Mouse (Mus musculus): Measurements from ENCODE around the gene Kifc3.

Gene Kifc3

DNA sequence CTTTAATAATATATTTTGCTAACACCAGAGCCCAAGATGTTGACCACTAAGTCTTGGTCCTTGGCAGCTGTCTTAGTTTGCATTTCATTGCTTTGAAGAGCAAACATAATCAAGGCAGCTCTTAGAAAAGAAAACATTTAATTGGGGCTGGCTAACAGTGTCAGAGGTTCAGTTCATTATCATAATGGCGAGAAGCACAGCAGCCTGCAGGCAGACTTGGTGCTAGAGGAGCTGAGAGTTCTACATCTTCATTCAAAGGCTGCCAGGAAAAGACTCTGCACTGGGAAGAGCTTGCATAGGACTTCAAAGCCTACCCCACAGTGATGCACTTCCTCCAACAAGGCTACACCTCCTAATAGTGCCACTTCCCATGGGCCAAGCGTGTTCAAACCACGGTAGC, 45.5 kb downstream of the Kifc3 start:
- 77% methylated on average over 3 of the region's 3 CpGs for WGBS

DNA sequence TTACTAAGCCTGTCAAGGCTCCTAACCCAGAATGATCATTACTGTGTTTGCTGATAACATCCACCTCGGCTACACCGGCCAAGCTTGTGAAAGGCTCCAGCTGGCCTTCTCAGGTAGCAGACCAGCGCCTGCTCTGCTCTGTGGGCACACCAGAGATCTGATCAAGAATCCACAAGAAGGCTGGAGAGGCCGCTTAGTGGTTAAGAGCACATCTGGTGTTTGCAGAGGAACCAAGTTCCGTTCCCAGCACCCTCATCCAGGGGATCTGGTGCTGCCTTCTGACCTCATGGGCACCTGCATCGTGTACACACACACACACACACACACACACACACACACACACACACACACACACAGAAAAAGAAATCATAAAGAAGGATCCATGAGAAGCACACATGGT, 46.5 kb downstream of the Kifc3 start:
- WGBS, result 94% methylated on average over 6 of the region's 6 CpGs

DNA sequence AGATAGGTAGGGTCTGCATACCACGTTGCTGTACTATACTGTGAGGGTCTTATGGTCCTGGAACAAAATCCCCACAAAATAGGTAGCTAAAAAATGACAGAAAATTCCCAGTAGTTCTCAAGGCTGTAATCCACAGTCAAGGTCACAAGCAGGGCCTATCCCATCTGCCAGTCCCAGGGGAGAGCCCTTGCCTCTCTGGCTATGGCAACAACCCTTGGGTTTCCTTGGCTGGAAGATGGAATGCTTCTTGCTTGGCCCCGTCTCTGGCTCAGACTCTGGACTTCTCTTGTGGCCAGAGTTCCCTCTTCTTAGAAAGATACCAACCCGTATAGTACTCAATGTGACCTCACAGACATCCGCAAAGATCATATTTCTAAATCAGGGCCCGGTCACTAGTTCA, 47.3 kb downstream of the Kifc3 start:
- 95% methylated on average over 5 of the region's 5 CpGs for WGBS

DNA sequence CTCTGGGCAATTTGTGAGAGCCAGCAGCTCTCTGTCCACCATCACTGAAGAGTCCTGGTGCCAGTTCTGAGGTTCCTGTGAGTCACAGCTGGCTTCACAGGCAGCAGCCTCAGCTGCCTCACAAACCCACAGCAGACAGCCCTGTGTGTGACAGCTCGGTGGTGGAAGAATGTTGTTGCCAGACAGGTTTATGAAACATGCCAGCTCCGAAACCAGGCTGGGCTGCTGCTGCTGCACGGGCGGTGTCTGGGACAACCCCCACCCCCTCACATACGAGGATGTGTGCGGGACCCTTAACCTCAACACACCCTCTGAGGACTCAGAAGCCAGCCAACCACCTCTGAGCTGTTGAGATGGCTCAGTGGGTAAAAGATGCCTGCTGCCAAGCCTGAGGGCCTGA, 48.0 kb downstream of the Kifc3 start:
- 75% methylated on average over 6 of the region's 6 CpGs for WGBS

DNA sequence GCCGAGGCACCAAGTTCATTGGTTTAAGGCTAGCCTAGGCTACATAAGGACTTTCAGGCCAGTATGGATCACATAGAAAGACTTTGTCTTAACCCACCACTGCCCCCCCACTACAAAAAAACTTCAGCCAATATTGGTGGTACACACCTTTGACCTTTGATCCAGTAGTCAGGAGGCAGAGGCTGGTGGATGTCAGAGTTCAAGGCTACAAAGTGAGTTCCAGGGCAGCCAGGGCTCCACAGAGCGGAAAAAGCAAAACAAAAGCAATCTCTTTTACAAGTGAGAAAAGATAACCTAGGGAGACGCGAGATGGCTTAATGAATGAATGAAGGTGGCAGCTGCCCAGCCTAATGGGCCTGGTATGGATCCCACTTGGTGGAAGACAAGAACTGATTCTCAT, 48.6 kb downstream of the Kifc3 start:
- WGBS, result 95% methylated on average over 4 of the region's 4 CpGs

DNA sequence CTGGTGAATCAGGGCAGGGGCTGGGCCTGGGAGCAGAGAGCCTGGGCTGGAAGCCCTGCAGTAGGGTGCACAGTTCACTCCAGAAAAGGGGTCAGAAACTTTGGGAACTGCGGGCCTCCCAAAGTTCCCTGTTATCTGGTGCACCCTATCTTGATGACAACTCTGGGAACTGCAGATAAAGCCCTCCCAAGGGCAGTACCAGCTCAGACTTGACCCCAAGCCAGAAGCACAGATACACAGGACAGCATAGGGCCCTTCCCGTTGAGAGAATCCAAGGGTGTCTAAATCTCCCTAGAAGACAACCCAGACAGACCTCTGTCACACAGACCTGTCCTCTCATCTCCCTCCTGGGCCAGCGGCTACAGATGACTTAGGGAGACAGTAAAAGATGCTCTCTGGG, 52.0 kb downstream of the Kifc3 start:
- WGBS, result 90% methylated on average over 3 of the region's 3 CpGs

DNA sequence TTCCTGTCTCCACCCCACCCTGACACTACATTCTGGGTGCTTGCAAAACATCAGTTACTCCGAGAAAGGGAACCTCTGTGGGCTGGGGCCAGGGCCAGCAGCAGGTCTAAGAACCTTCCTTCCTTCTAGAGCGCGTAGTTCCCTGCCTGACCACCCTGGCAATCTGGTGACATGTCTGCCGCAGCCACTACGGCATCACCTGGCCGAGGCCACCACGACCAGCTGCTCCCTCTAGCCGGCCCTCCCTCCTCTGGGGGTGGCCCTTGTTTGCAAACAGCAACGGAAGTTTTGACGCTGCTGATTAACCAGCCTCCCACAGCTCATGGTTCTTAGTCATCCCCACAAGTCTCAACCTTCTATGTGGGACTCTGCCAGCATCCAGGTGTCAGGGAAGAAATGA, 53.2 kb downstream of the Kifc3 start:
- 66% methylated on average over 10 of the region's 10 CpGs for WGBS

DNA sequence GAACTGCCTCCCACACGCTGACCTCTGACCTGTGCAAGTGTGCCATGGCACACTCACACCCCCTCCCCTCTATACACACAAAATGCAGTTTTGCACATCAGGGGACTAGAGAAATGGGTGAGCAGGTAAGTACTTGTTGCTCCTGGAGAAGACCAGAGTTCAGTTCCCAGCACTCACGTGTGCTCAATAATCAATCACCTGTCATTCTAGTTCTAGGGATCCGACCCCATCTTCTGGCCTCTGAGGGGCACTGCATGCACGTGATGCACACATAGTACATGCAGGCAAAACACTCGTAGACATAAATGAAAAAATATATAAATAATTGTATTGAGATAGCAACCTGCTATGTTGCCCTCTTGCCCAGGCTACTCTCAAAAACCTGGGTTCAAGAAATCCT, 55.8 kb downstream of the Kifc3 start:
- 96% methylated on average over 5 of the region's 5 CpGs for WGBS

DNA sequence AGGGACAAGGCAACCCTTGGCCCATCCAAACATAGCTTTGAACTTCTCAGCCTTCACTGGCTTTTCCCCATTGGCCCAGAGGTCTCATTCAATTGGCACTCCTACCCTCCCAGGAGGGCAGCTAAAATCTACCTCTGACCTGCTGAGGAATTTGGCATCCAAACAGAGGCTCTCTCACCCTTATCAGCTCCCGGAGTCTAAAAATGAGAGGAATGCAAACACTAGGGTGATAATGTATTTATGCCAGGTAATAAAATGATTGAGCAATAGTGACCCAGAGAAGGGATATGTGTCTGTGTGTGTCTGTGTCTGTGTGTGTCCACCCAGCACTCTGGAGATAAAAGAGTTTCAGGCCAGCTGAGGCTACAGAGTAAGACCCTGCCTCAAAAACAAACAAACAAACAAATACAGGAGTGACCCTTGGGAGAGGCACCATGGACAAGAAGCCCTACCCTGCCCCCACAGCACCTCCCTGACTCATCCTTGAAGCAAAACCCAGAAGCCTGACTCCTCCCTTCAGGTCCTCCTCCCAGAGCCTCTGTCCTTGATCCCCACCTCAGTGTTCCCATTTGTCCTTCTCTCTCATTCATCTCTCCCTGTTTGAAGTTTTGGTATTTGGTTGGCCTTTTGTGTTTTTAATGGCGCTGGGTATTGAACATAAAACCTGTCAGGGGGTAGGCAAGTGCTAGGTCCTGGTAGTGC, 56.4 kb downstream of the Kifc3 start:
- 85% methylated on average over 2 of the region's 2 CpGs for WGBS

DNA sequence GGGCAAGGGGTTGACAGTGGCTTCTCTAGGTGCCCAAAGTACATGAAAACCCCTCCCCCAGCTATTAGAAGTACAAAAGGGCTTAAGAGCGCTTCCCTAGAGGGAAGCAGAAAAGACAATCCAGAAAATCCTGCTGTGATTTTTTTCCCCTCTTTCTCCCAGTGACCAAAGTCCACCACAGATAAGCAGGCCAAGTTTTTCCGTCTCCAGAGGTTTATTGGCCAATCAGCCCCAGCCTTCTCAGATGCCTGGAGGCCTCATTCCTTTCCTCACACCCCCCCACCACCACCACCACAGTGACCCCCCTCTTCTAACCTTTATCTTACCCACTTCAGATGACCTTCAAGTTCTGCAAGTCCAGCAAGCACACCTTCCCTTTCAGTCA, 58.0 kb downstream of the Kifc3 start:
- WGBS, result 88% methylated on average over 2 of the region's 2 CpGs

DNA sequence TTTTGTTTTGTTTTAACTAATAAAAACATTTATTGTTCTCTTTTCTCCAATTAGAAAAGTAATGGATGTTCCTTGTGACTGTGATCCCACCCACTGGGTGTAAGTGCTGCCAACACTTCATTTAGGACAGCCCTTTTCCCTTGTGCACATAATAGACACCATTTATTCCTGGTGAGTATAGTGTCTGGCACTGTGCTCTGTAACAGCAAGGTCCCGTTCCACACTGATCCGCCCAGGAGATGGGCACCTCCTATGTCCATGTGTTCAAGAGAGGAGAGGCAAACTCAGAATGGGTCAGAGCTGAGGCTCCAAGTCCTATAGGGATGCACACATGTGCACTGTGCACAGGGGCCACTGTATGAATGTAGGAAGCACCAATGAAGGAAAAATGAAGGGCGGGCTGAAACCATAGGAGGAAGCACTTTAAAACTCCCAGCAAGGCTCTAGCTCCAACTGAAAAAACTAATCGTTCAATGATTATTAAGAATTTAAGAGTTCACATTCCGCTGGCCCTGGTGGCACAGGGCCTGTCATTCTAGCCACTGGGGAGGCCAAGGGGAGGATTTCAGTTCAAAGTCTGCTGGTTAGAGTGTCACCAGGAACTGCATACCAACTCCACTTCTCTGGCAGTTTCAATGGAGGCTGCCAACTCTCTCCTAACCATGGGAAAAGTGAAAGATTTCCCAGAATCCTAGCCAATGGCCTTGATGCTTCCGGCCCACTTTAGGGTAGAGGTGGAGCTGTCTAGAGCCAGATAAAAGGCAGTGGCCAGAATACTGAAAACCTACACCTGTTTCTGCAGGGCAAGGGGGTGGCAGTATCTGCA, 58.6 kb downstream of the Kifc3 start:
- 65% methylated on average over 6 of the region's 6 CpGs for WGBS

DNA sequence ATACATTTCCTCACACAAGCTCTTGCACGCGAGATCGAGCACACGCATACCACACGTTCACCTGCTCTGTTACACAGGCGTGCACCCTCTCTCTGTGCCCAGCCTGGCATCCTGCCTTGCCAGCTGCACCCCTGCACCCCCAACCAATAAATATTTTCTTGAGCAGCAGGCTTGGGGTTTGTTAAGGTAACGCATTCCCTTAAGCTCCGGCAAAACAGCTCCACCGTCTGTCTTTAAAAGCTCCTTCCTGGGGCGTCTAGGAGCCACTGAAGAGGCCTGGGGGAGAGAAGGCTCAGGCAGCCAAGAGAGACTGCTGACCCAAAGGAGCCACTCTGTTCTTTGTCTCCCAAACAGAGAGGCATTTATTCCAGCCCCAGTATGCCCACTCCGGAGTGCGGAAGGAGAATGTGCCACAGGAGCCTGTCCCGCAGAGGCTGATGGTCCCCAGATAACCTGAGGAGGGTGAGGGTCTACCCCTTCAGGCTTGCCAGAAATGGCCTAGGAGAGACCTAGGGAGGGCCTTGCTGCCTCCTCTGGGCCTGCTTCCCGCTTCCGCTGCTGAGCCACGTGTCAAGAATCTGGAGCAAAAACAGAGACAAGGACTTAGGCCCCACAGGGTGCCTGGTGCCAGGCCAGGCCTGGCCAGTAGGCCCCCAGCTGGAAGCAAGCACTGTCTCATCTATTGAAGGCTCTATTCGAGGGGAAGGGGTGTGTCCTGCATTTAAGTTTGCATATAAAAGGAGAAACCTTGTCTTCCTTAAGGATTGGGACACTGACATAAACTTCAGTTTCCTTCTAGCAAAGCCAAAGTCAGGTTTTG, 59.4 kb downstream of the Kifc3 start:
- 19% methylated on average over 17 of the region's 17 CpGs for WGBS

DNA sequence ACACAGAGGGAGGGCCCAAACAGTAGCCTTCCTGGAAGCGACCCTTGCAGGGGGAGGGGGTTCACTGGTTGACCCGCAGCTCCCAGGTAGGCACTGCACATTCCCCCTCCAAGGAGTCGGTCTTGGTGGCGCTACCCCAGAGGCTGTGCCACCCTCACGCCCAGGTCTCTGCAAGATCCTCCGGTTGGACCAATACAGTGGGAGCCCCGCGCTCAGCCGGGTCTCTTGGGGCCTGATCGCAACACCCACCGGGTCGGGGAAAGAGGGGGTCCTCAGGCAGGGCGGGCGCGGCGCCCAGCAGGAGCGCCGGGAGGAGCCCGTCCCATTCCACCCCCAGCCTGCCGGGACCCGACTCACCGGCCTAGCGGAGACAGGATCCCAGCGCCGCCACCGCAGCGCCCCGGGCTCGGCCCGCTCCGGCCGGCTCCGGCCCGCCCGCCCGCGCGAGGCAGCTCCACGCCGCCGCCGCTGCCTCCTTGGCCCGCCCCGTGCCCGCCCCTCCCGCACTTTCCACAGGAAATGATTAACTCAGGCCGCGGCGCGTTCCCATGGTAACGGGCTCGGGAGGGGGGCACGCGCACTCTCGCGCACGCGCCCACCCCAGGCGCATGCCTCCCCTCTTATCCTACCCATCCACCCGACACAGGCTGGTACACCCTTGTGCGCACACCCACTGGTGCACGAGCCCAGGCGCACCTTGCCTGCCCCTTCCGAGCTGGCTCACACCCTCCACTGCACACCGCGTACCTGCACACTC, 60.4 kb downstream of the Kifc3 start:
- under 1% methylated on average over 65 of the region's 66 CpGs for WGBS

DNA sequence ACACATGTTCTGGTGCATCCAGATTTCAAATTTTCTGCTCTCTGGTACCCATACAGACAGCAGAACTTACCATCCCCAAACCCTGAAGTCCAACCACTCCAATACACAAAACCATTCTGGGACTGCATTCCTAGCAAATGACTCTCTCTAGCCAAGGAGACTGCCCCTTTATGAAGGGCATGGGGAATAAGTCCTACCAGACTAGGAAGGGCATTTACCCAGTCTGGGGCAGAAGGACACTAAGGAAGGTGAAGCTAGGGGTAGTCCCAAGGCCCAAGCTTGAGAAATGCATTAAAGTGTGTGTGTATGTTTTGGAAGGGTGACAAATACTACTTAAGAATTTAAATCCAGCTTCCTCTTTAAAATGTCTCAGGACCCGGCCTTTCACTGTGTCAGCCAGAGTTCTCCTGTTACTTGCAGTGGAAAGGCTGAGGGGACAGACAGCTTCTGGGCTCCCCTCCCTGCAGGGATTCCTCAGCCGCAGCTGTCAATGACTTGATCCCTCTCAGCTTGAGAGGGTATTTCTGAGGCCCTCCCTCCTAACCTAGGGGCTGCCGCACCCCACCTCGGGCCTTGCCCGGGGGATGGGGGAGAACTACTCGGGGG, 61.0 kb downstream of the Kifc3 start:
- WGBS, result 2% methylated on average over 6 of the region's 6 CpGs

DNA sequence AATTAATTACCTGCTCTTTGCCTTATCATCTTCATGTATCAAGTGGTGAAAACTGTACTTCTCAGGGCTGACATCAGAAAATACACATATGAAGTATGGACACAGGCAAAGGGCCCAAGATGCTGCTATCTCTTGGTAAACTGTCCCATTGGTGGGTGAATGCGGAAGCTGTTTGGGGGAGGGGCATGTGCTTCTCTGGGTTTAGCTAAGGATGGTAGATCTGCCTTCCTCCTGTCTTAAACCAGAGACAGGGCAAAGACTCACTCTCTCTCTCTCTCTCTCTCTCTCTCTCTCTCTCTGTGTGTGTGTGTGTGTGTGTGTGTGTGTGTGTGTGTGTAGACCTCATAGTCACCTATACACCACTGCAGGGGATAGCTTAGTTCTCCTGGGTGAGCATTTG, 61.6 kb downstream of the Kifc3 start:
- WGBS, result 80% methylated on average over 1 of the region's 1 CpGs

DNA sequence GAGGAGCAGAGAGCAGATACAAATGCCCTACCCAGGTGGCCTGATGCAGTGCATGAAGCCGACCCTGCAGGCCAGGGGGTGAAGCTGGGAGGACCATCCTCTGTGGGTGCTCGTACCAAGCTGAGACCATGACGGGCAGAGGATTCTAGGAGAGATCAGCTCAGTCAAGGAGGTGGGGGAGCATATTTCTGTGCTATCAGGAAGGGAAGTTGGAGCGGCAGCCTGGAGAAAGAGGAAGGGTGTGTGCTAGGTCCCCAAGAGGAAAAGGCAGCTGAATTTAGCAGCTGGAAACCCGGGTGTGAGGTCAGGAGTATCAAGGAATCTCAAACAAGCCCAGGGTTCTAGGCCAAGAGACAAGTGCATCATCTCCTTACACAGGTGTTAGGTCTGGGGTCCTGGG, 62.1 kb downstream of the Kifc3 start:
- 68% methylated on average over 5 of the region's 5 CpGs for WGBS

DNA sequence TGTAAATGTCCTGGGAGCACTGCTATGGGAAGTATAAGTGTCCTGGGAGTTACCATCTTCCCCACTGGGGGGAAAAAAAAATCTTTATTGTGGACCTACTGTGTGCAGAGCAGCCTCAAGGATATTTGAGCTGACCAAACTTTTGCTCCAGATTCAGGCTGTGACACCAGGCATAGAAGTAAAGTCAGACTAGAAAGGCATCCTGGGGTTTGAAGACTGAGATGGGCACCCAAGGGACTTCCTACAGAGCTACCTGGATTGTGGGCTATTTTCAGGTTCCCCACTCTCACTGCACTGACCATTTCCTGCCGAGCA, 63.6 kb downstream of the Kifc3 start:
- 33% methylated on average over 1 of the region's 1 CpGs for WGBS

DNA sequence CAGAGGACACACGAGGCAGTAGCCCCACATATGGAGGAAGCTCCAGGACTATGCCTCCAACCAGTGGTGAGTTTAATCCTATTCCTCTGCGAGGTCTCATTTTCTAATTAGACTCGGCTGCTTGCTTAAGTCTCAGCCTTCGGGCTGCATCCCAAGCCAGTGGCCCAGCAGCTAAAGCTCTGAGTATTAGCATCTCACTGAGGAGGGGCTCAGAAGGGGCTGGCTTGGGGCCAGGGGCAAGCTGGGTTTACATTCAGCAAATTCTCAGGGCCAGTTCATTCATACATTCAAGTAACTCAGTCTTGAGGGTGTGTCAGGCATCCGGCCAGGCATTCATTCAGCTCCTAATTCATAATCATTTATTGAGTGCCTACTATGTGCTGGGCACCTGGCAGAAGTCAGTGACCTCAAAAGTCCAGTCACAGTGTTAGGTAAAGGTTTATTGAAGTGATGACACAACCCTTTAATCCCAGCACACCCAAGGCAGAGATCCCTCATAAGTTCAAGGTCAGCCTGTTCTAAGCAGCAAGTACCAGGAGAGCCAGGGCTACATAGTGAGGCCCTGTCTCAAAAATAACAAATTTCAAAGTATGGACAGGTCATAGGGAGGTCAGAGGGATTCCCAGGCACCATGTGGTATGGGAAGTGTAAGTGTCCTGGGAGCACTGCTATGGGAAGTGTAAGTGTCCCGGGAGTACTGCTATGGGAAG, 64.1 kb downstream of the Kifc3 start:
- 63% methylated on average over 6 of the region's 6 CpGs for WGBS

DNA sequence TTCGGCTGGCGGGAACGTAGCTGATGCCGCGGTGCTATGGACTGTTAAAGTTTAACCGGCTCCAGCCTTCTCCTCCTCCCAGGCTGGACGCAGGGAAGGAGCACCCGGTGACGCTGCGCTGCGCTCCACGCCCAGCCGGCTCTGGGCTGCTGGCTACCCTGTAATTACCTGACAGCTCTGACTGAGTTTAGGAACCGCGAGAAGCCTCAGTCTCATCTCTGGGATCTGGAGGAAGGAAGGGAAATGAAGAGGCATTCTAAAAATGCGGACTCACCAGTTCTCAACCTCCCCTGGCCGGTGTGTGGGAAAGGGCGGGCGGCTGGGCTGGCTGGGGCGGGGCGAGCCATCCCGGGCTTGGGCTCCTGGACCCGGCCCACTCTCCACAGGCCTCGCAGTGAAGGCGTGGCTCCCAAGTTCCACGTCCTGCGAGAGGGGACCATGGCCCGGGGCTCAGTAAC, 64.9 kb downstream of the Kifc3 start:
- 55% methylated on average over 28 of the region's 28 CpGs for WGBS

DNA sequence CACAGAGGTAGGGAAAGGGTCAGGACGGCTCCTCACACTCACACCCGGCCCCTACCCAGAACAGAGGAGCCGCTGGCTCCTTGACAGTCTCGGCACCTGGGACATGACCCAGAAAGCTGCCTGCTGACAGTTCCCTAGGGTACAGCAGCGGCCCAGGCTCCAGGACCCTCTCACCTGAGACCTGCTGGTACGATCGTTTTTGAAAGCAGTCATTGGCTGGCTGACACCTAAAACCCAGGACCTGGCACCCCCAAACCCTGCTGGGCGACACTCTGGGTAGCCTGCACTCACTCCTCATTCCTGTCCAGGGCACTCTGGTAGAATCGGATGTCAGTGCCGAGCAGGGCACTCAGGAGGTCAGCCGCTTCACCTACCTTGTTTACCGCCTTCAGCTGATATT, 65.4 kb downstream of the Kifc3 start:
- 74% methylated on average over 12 of the region's 12 CpGs for WGBS

DNA sequence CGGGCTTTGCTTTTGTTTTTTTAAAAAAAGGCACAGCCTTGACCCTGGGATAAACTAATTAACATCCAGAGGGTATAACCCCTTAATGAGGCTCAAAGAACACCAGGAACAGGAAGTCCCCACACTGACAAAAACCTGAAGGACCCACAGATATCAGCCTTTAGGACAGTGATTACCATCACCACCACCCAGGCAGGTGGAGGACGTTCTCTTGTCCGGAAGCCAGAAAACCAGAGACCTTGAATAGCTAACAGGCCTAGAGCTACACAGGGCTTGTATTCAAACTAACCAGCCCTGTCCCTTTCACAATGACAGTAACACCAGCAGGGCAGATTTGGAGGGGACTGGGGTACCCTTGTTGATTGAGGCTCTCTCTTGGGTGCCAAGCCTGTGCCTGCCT, 66.4 kb downstream of the Kifc3 start:
- 85% methylated on average over 3 of the region's 3 CpGs for WGBS
